In genomic region chr17:5940792-5941191, GRCm38 (mm10) we compare ENCODE assay signal across 8 mouse cellular contexts. TPM values are rescaled to one million over a fixed set of nuclear protein-coding genes. Genes with fewer than 3 reads are reported as not detected.
A peak's percentile ranks its signal among the peaks of the same experiment; 100 is the strongest.
DNase-seq lines count a peak whose midpoint lies in the region; ATAC-seq and TF ChIP-seq lines count a peak whose summit lies in the region.

No protein-coding gene starts in this region.

- peak; percentile 91 for DNase-seq in adrenal gland, adult 2 months
- peak; percentile 87 for DNase-seq in embryo, embryonic 10 days (ENCODE audit: low spot score)
- peak; percentile 66 to 78 for DNase-seq in gastrocnemius, postnatal 36 days
- DNase-seq in intestine, embryonic 14.5 days (ENCODE audit: low spot score) = peak; percentile 87
- peak; percentile 84 for DNase-seq in limb, embryonic 11.5 days (ENCODE audit: low spot score)

- H3K27me3 ChIP-seq in intestine, embryonic 14.5 days (replicated peaks; ENCODE audit: control insufficient read depth, insufficient read depth, low read length) = no peaks in the 10 kb centered on the region
- H3K27me3 ChIP-seq in limb, embryonic 11.5 days (ENCODE audit: control insufficient read depth, insufficient read depth, low read length) = peaks cover 23% of the 10 kb centered on the region
- peaks cover 58% of the 10 kb centered on the region for H3K27me3 ChIP-seq in midbrain, embryonic 12.5 days
- H3K27me3 ChIP-seq in small intestine, adult 2 months (ENCODE audit: control insufficient read depth, insufficient read depth, low read length) = no peaks in the 10 kb centered on the region

- ATAC-seq in intestine, embryonic 14.5 days (replicated peaks; ENCODE audit: low FRiP score, low TSS enrichment, low read depth) = peak; percentile 92
- ATAC-seq in limb, embryonic 11.5 days (ENCODE audit: insufficient number of reproducible peaks, low FRiP score, low TSS enrichment, low read depth) = peak; percentile 83
- ATAC-seq in midbrain, embryonic 12.5 days (ENCODE audit: low FRiP score, low read depth) = peak; percentile 89
- ATAC-seq in erythroid progenitor cell, adult 5-6 weeks (replicated peaks; ENCODE audit: low FRiP score, poor library complexity, severe bottlenecking) = no peak

- peaks cover 16% of the 10 kb centered on the region; the same call in 1 of the 2 replicates for H3K4me1 ChIP-seq in intestine, embryonic 14.5 days (replicated peaks; ENCODE audit: control insufficient read depth, insufficient read depth, low read length)
- H3K4me1 ChIP-seq in limb, embryonic 11.5 days (ENCODE audit: control insufficient read depth, insufficient read depth, low read length) = 0 out of 2 replicates have a peak, but pooled peaks cover 3% of the 10 kb centered on the region
- peaks cover 11% of the 10 kb centered on the region for H3K4me1 ChIP-seq in midbrain, embryonic 12.5 days
- H3K4me1 ChIP-seq in small intestine, adult 2 months (ENCODE audit: control insufficient read depth, insufficient read depth, insufficient read length, low read length) = peaks cover 7% of the 10 kb centered on the region

- intact Hi-C loops in gastrocnemius, postnatal 36 days (cut with DNase I) = loop anchor here (1.0 to 5.0 kb wide), 2 partner anchors 42 to 77 kb away; no protein-coding TSS in a partner anchor

- TF ChIP-seq CTCF in small intestine, adult 2 months (IDR thresholded peaks at IDR 0.05; ENCODE audit: extremely low read depth, insufficient read length, insufficient replicate concordance, low read depth, low read length) = peak; percentile 55

- H3K4me2 ChIP-seq in intestine, embryonic 14.5 days (ENCODE audit: low read length) = peak overlapping the region; percentile 67
- peak overlapping the region; percentile 67 for H3K4me2 ChIP-seq in limb, embryonic 11.5 days (ENCODE audit: low read depth, severe bottlenecking)
- peak overlapping the region; percentile 66 for H3K4me2 ChIP-seq in midbrain, embryonic 12.5 days (replicated peaks)

- 0% methylated on average over 32 of the region's 38 CpGs for WGBS in intestine, embryonic 14.5 days
- under 1% methylated on average over 29 of the region's 38 CpGs for WGBS in limb, embryonic 11.5 days
- 2% methylated on average over 31 of the region's 38 CpGs for WGBS in midbrain, embryonic 12.5 days
- WGBS in small intestine, adult 2 months = 1% methylated on average over 34 of the region's 38 CpGs

- peak overlapping the region; percentile 43 for H3K4me3 ChIP-seq in intestine, embryonic 14.5 days (ENCODE audit: low read depth, low read length)
- peak overlapping the region; percentile 45 for H3K4me3 ChIP-seq in limb, embryonic 11.5 days (ENCODE audit: low read depth, low read length)
- H3K4me3 ChIP-seq in midbrain, embryonic 12.5 days = peak overlapping the region; percentile 53
- H3K4me3 ChIP-seq in small intestine, adult 2 months (ENCODE audit: low read depth, low read length) = peak overlapping the region; percentile 99

- no peaks in the 10 kb centered on the region for H3K36me3 ChIP-seq in intestine, embryonic 14.5 days (ENCODE audit: control insufficient read depth, insufficient read depth, low read length)
- no peaks in the 10 kb centered on the region for H3K36me3 ChIP-seq in limb, embryonic 11.5 days (ENCODE audit: control insufficient read depth, insufficient read depth, low read length)
- H3K36me3 ChIP-seq in midbrain, embryonic 12.5 days = no peaks in the 10 kb centered on the region
- no peaks in the 10 kb centered on the region for H3K36me3 ChIP-seq in small intestine, adult 2 months (ENCODE audit: control insufficient read depth, insufficient read depth, low read length)

- H3K9me3 ChIP-seq in intestine, embryonic 14.5 days (ENCODE audit: control insufficient read depth, low read length) = no peaks in the 10 kb centered on the region
- H3K9me3 ChIP-seq in limb, embryonic 11.5 days (ENCODE audit: control insufficient read depth, low read length) = no peaks in the 10 kb centered on the region
- H3K9me3 ChIP-seq in midbrain, embryonic 12.5 days = no peaks in the 10 kb centered on the region

- H3K27ac ChIP-seq in intestine, embryonic 14.5 days (ENCODE audit: low read depth) = peak overlapping the region; percentile 43; the same call in 1 of the 2 replicates
- H3K27ac ChIP-seq in limb, embryonic 11.5 days (replicated peaks; ENCODE audit: low read depth, low read length) = no peak overlapping the region
- no peak overlapping the region for H3K27ac ChIP-seq in midbrain, embryonic 12.5 days (replicated peaks)
- H3K27ac ChIP-seq in small intestine, adult 2 months (ENCODE audit: insufficient read depth, low read depth, low read length) = no peak overlapping the region; the same call in 1 of the 2 replicates

- H3K9ac ChIP-seq in intestine, embryonic 14.5 days (ENCODE audit: low read length) = peak overlapping the region; percentile 49
- no peak overlapping the region for H3K9ac ChIP-seq in limb, embryonic 11.5 days (ENCODE audit: low read length)
- H3K9ac ChIP-seq in midbrain, embryonic 12.5 days (replicated peaks) = peak overlapping the region; percentile 17; the same call in 1 of the 2 replicates

- no peak for TF ChIP-seq POLR2A in small intestine, adult 2 months (IDR thresholded peaks at IDR 0.05; ENCODE audit: low read depth, low read length)

RNA-seq across cellular contexts. Expression of gene Synj2, which starts 0.3 kb away (rescaled TPM):
- total RNA-seq in adrenal gland, adult 2 months (2021) = 10 to 100 TPM in 1 of 2 experiments, 1 to 10 TPM in 1; 9.7 to 18.3 TPM
- 3.6 and 4.6 TPM in 2 replicates for polyA plus RNA-seq in adrenal gland, adult 2 months (2012; rRNA removed)
- total RNA-seq in gastrocnemius, postnatal 36 days (2021) = 10 to 100 TPM; 27.2 to 47.5 TPM
- polyA plus RNA-seq in intestine, embryonic 14.5 days (2014; fragmentation: Nextera tagmentation; extraction: Ambion mirVana) = 9.0 and 10.0 TPM in 2 replicates
- polyA plus RNA-seq in limb, embryonic 11.5 days (2014; fragmentation: Nextera tagmentation; extraction: Ambion mirVana) = 0.92 and 1.2 TPM in 2 replicates
- 0.59 and 1.4 TPM in 2 replicates for polyA plus RNA-seq in midbrain, embryonic 12.5 days (2016; fragmentation: Nextera tagmentation; extraction: Ambion mirVana)
- 2.0 and 3.1 TPM in 2 replicates for polyA plus RNA-seq in small intestine, adult 2 months (2012; rRNA removed)
- 1.8 and 6.3 TPM in 2 replicates for total RNA-seq in erythroid progenitor cell, adult 5-6 weeks (2015; ENCODE audit: low replicate concordance)
- total RNA-seq in erythroid progenitor cell, adult 5-6 weeks (2017; ENCODE audit: low replicate concordance) = 2.7 TPM in 1 of 2 replicates, not detected in the other

Comparison
In these comparisons a context has a peak if more than half of its experiments do, and no peak if none do; other contexts are left out.
1. H3K4me3 ChIP-seq: peak in every context shown above with its lines; median percentile 99 in small intestine, adult 2 months; 53 in midbrain, embryonic 12.5 days; 45 in limb, embryonic 11.5 days; 43 in intestine, embryonic 14.5 days.